Mouse (Mus musculus): Measurements from ENCODE around the gene Prr5l.

Prr5l gene

DNA sequence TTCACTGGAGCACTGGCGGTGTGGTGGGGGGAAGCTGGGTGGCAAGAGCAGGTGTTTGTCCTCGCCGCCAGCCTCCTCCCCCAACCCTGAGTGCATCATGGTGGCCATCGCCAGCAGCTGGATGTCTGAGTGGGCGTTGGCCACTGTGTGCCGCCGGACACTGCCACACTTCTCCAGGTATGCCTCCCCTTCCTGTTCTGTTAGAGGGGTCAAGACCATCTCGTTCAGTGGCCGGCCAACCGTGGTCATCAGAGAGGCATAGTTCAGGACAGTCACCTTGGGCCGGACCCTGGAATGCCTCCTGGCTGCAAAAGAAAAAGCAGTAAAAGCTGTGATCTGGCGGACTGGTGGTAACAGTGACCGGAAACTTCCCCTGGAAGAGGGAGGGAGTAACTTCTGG is 165.7 kb downstream of the Prr5l start:
- no peak for DNase-seq

DNA sequence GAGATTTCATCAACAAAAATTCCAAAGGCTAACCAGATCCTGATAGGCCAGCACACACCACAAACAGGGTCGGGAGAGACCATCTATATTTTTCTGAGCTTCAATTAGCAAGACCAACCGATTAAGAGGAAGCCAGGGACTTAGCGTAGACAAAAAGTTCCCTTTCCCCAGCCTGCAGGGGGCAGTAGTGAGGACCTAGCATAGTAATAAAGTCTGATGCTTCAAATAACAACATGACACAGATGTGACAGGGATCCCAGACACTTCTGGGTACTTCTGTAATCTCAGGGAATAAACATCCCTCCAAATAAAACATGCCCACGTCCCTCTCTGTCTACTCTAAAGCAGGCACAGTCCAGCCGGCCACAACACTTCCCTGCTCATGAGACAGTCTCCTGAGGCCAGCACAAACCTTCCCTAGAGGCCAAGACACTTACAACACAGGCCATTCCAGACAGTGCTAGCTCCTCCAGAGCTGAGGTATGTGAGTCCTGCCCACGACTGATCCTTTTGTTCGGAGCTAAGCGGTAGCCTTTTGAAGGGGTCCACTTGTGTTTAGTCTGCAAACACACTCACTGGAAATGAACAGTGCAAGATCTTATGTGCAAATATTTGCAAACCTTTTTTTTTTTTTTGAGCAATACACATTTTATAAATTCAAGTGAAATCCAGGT is 167.0 kb downstream of the Prr5l start:
- DNase-seq: peak; percentile 83

DNA sequence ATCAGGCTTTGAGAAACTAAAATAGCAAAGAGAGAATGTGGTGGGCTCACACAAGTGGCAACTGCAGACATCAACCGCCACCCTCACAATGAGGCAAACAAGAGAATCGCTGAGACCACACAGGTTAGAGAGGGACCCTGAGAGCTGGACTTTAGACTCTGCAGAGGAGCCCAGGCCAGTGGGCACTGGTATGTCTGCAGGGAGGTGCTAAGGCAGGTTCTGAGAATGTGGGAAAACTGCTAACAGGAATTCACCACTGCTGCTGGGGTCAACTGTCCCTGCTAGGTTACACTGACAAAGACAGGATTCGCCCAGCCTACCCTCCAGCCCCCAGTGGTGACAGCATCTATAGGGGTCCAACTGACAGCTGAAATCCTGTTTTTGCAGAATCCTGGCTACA is 171.2 kb downstream of the Prr5l start:
- no peak for DNase-seq

DNA sequence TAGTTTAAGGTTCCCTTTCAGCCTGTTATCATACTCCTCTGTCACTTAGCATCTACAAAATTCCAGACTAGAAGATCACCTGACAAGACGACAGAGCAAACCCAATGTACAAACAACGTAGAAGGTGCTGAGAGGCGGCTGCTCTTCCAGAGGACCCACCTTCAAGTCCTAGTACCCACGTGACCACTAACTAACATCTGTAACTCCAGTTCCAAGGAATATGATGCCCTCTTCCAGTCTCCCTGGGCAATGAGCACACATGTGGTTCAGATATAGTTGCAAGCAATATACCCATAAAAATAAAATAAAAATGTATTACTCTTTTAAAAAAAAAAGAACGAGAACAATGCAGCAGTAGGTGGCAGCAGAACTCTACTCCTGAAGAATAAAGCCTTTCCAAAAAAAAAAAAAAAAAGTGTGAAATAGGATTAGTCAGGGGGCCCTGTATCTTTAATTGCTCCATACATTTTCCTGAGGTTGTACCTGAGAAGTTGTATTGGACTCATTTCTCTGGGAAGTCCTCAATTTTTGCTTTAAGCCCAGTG is 176.8 kb downstream of the Prr5l start:
- peak; percentile 33 for DNase-seq

DNA sequence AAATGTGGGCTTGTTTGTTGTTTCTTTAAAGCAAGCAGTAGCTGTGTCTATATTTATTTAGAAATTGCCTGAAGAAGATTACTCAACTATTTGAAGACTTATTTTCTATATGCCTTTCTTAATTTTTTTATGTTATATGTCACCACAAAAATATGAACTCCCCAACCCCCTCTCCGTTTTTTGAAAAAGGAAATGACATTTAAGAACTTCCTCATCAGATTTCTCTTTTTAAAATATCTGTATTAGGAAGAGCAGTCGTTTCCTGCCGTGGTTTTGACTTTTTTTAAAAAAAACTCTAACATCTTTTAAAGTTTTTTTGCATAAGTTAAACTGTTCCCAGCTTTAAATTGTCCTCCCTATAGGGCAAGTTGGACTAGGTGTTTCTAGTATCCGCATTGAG is 183.5 kb downstream of the Prr5l start:
- no peak for DNase-seq

DNA sequence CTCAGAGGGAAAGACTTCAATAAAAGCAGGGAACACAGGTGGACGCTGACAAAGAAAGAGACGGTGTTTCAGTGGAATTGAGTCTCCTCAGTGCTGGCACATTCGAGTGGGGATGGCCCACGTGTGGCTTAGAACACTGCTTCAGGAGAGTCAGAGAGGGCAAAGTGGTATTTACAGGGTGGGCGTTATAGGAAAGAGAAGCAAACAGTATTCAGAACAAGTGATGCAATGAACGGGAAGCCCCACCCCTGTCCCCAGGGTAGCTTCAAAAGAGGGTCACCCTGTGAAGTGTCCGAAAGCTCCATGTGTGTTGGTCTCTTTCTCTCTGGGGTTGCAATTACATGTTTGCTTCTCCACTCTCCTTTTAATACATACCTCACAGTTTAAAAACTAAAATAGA is 187.2 kb downstream of the Prr5l start:
- no peak for DNase-seq

DNA sequence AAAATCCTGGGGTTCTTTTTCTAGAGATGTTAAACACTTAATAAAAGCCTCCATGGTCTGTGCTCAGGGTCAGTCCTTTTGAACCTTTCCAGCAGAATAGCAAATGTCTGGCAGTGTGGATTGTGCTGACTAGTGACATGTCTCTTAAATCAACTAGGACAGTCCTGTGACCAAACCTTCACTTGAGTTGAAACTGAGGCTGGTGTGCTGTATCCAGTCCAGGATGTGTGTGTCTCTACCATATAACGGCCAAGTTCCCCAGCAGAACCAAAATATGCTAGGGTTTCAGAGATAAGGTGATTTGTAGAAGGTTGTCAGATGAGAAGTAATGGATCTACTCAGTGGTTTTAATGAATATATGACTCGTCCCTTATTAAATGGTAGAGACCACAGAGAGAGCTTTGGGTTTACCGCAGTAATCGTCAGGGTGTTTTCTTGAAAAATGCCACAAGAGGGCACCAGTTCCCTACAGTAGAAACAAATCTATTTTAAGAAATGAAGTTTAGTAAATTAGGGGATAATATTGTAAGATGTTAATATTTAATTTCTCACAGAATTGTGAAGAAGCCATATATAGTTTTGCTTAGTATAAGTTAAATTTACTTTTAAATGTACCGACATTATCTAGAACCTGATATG is 189.1 kb downstream of the Prr5l start:
- peak; percentile 38 for DNase-seq

DNA sequence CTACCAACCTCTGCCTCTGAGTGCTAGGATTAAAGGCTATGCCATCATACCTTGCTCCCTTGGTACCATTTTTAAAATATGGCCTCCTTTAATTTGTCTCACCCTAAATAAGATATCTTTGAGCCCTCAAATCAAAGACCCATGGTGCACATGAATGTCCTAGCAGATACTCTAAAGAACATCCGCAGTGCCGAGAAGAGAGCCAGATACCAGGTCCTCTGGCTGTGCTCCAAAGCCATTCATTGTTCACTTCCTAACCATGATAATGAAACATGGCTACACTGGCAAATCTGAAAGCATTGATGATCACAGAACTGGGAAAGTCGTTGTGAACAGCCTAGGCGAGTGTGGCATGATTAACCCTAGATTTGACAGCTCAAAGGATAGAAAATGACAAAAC is 189.8 kb downstream of the Prr5l start:
- DNase-seq: no peak

DNA sequence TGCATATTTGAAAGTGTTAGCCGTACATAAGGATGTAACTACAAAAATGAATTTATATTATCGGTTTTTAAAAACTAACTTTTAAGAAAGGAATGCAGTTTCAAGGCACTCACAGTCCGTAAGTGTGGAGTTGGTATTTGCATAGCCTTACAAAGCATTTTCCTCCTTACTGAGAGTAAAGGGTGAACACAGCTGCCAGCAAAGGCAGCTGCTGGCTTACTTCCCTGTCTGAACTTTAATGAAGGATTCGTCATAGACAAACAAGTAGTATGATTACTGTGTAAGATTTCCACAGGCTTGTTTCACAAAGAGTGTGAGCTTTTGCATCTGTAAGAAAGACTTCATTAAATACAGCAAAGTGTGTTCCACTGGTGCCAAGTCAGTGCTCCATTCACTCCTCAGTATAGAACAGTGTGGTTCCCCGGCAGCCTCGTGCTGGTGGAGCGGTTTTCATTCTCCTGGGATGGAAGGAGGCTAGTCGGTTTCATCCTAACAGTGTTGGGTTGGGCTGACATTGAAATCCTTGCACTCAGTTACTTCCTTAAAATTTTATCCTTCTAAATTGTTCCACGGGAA is 192.5 kb downstream of the Prr5l start:
- no peak for DNase-seq

DNA sequence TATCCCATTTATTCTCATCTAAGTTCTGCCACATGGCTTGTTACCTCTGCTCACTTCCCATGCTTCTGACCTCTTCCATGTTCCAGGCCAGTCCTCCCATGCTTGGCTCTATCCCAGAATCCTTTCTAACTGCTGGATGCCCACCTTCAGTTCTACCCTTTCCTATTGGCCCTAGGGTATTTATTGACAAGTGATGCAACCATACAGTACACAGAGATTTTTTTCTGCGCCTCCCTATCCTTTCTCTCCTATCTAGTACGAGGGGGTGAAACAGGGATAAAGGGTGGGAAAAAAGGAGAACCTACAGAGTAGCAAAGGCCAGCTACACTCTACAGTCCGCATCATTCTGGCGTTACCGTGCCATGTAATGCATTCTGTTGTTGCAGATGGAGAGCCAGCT is 194.8 kb downstream of the Prr5l start:
- no peak for DNase-seq

DNA sequence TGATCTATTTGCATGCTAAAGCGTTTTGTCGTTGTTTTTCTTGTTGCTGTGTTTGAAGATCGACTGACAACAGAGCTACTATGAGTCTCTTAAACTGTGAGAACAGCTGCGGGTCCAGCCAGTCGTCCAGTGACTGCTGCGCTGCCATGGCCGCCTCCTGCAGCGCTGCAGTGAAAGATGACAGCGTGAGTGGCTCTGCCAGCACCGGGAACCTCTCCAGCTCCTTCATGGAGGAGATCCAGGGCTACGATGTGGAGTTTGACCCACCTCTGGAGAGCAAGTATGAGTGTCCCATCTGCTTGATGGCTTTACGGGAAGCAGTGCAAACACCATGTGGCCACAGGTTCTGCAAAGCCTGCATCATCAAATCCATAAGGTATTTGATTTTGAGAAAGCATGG is 198.4 kb downstream of the Prr5l start:
- DNase-seq: no peak

DNA sequence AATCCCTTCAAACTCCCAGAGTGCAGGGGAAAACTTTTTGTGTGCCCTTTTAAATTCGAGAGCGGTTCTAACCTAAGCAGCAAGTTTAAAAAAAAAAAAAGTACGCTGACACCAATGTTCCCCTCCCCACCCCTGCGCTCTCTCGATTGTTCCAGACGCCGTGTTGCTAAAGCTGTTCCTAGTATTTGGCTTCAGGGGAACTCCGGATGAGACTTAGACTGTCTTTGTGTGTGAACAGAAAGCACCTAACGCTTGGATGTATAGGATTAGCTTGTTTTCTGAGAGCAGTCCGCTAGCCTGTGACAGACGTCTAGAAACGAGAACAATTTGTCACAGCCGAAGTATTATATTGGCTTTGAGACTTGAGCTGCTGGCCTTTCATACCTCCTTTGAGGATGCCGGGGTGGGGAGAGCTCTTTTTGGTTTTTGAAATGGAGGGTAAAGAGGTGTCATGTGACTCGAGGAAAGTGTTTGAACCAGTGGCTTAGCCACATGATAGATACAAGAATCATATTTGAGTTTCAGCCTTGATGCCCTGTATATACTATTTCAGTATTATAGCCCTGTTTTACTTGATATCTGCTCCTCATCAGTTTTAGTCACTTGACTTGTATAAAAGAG is 203.6 kb downstream of the Prr5l start:
- DNase-seq: peak; percentile 19

DNA sequence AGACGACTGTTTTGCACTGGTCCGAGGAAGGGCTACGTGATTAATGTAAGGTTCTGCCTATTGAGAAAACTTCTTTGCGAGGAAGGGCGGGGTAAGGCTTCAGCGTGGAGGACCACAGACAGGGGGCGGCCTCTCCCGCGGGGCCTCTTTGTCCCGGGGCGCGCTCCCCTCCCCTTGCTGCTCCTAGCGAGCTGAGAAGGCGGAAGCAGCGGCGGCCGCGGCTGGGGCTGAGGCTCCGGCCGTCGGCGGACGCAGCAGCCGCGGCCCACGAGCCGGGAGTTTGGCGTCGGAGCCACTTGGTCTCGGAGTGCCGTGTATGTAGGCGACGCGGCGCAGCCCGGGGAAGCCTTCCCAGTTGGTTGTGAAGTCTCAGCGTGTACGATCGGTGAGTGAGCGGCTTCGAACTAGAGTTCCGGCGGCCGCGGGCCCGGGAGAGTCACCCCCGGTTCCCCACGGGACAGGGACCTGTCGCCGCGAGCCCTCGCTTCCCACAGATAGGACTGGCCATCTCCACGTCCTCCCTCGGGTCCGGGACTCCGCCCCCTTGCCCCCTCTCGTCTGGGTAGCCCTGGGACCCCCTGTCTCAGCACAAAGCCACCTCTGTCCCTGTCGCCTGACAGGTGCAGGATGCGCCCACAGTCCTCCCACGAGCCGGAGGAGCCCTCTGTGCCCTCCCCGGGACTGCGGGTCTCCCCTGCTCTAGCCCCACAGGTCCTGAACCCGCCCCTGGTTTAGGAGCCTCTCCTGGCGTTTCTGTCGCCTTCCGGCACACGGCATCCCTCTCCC is 204.4 kb downstream of the Prr5l start, which contains the start of gene Traf6:
Gene Traf6 (plus strand): TSS at position 194 of the 786 bp plus-strand sequence.
- DNase-seq: peak; percentile 92

DNA sequence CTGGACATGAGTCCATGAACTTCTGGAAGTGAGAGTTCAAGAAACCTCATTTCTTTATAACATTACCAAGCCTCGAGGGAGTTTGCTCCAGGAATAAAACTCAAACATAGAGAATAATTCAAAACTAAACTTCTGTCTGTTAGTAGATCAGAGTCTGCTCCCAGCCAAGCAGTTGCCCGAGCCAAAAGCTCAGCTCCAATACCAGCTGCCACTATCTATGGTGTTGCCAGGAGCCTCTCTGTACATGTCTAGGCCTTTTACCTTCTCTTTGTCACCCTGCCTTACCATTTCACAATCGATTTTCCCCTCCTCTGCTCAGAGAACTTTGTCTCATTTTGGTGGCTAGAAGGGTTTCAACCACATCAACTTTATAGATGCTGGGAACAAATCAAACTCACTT is 209.3 kb downstream of the Prr5l start:
- no peak for DNase-seq

DNA sequence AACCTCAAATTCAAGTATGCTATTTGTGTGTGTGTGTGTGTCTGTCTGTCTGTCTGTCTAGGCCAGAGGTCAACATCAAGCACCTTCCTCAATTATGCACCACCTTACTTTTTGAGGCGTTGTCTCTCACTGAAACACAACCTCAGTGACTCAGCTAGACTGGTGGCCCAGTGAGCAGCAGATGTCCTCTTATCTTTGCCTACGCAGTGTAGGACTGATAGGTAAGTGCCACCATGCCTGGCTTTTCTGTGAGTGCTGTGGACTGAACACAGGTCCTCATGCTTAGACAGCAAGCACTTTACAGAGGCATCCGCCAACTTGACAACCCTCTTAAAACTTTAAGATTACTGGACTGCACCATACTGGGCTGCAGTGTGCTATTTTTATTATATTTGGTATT is 214.1 kb downstream of the Prr5l start:
- DNase-seq: no peak

DNA sequence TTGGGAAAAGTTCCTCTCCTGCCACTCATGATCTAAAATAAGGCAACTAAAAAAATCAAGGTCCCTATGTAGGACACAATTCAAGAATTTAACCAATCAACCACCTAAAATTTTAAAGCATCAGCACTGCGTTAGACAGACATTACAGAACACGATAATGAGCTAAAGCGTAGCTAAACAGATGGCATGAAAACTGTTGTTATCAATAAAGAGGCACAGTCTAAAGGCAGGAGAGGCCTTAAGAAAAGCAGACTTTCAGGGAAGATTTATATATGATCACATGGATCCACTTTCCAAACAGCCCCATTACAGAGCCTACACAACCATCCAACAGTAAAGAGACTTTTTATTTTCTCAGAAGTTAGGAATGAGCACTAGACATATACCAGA is 217.1 kb downstream of the Prr5l start:
- no peak for DNase-seq

DNA sequence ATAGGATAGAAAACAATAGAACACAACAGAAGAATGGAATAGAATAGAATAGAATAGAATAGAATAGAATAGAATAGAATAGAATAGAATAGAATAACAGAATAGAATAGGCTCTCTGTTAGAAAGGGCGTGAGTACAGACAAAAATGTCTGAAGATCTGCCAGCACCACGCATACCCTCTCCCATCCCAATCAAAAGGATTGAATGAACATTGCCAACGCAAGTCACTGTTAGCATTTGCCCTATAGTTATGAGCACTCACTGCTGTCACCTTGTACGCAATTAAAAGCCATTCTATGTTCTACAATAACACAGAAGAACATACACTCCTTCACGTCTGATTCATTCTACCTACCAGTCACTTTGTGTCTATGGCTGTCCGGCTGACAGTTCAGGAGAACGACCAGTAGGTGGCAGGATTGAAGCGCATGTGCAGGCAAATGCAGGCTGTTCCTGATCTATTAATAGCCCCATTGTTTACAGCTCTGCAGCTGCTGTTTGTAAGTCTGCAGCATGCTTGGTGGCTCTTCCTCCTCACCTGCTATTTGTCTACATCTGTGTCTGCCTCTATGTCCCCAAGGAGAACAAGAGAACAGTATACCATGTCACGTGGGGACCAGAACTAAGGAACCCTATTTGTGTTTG is 217.6 kb downstream of the Prr5l start:
- peak; percentile 78 for DNase-seq

Measured in lung, postnatal 14 days (tissue).